Mouse (Mus musculus) lung, postnatal 25 days (tissue): Measurements from ENCODE around the gene Lingo4.
A peak's percentile ranks its signal among the peaks of the same experiment; 100 is the strongest.

Experiments
- DNase-seq: peaks from one replicate; pipeline ENCODE4 v3.0.0; 2022; ENCODE audit warnings: low spot score

Lingo4 gene

GRCm38 (mm10) chr3:94398217-94398616, at the start of gene Lingo4:
TSS of gene Lingo4 (plus strand) at chr3:94398517.
- DNase-seq: no peak

- DNase-seq: peak; percentile 41
Observed at GRCm38 (mm10) chr3:94360812-94361211, 37.5 kb upstream of the Lingo4 start.

- no peak for DNase-seq
Observed at GRCm38 (mm10) chr3:94362138-94362537, 36.2 kb upstream of the Lingo4 start, which contains the start of gene C2cd4d. TSS of gene C2cd4d (plus strand) at chr3:94362438.

GRCm38 (mm10) chr3:94363291-94364153, 34.8 kb upstream of the Lingo4 start:
- no peak for DNase-seq

GRCm38 (mm10) chr3:94364154-94364526, 34.2 kb upstream of the Lingo4 start:
- DNase-seq: no peak

GRCm38 (mm10) chr3:94366761-94367160, 31.6 kb upstream of the Lingo4 start:
- peak; percentile 82 for DNase-seq

- no peak for DNase-seq
Observed at GRCm38 (mm10) chr3:94367511-94367910, 30.8 kb upstream of the Lingo4 start.

- no peak for DNase-seq
Observed at GRCm38 (mm10) chr3:94368631-94369030, 29.7 kb upstream of the Lingo4 start.

GRCm38 (mm10) chr3:94369709-94370108, 28.6 kb upstream of the Lingo4 start:
- DNase-seq: no peak

- DNase-seq: peak; percentile 92
Observed at GRCm38 (mm10) chr3:94371637-94372036, 26.7 kb upstream of the Lingo4 start.

GRCm38 (mm10) chr3:94372038-94372437, 26.3 kb upstream of the Lingo4 start:
- DNase-seq: no peak

- peak; percentile 66 for DNase-seq
Observed at GRCm38 (mm10) chr3:94372641-94373040, 25.7 kb upstream of the Lingo4 start, which contains the start of gene Rorc. TSS of gene Rorc (plus strand) at chr3:94372794.

GRCm38 (mm10) chr3:94373090-94373489, 25.2 kb upstream of the Lingo4 start:
- peak; percentile 17 for DNase-seq

- peak; percentile 35 for DNase-seq
Observed at GRCm38 (mm10) chr3:94373597-94374011, 24.7 kb upstream of the Lingo4 start.

- DNase-seq: no peak
Observed at GRCm38 (mm10) chr3:94374636-94375035, 23.7 kb upstream of the Lingo4 start.

- DNase-seq: no peak
Observed at GRCm38 (mm10) chr3:94375146-94375545, 23.2 kb upstream of the Lingo4 start.

- no peak for DNase-seq
Observed at GRCm38 (mm10) chr3:94375861-94376260, 22.5 kb upstream of the Lingo4 start.

- no peak for DNase-seq
Observed at GRCm38 (mm10) chr3:94377028-94377923, 21.0 kb upstream of the Lingo4 start.

GRCm38 (mm10) chr3:94379831-94380510, 18.3 kb upstream of the Lingo4 start:
- no peak for DNase-seq

GRCm38 (mm10) chr3:94382308-94382707, 16.0 kb upstream of the Lingo4 start:
- no peak for DNase-seq

GRCm38 (mm10) chr3:94383476-94383875, 14.8 kb upstream of the Lingo4 start:
- DNase-seq: no peak

- DNase-seq: no peak
Observed at GRCm38 (mm10) chr3:94386671-94387070, 11.6 kb upstream of the Lingo4 start.
